Mouse (Mus musculus): ENCODE results near the gene Nsg1.

Nsg1 gene

GRCm38 (mm10) chr5:38140893-38141292, 18.8 kb downstream of the Nsg1 start:
- no peak for DNase-seq (ENCODE audit: low read depth, low spot score)

- DNase-seq (ENCODE audit: low read depth, low spot score) = no peak
Measured at GRCm38 (mm10) chr5:38137163-38137562, 22.5 kb downstream of the Nsg1 start.

GRCm38 (mm10) chr5:38136247-38136646, 23.5 kb downstream of the Nsg1 start:
- no peak for DNase-seq (ENCODE audit: low read depth, low spot score)

- no peak for DNase-seq (ENCODE audit: low read depth, low spot score)
Measured at GRCm38 (mm10) chr5:38129339-38129738, 30.4 kb downstream of the Nsg1 start.

GRCm38 (mm10) chr5:38126519-38127306, 33.0 kb downstream of the Nsg1 start:
- DNase-seq (ENCODE audit: low read depth, low spot score) = no peak

GRCm38 (mm10) chr5:38121699-38122098, 38.0 kb downstream of the Nsg1 start:
- DNase-seq (ENCODE audit: low read depth, low spot score) = no peak

GRCm38 (mm10) chr5:38119268-38119667, 40.4 kb downstream of the Nsg1 start:
- DNase-seq (ENCODE audit: low read depth, low spot score) = no peak

GRCm38 (mm10) chr5:38117056-38117455, 42.7 kb downstream of the Nsg1 start:
- no peak for DNase-seq (ENCODE audit: low read depth, low spot score)

GRCm38 (mm10) chr5:38114526-38114925, 45.2 kb downstream of the Nsg1 start:
- no peak for DNase-seq (ENCODE audit: low read depth, low spot score)

GRCm38 (mm10) chr5:38106807-38107206, 52.9 kb downstream of the Nsg1 start:
- DNase-seq (ENCODE audit: low read depth, low spot score) = no peak

- DNase-seq (ENCODE audit: low read depth, low spot score) = no peak
Measured at GRCm38 (mm10) chr5:38106080-38106697, 53.5 kb downstream of the Nsg1 start.

- DNase-seq (ENCODE audit: low read depth, low spot score) = no peak
Measured at GRCm38 (mm10) chr5:38102945-38103344, 56.8 kb downstream of the Nsg1 start.

GRCm38 (mm10) chr5:38099139-38099676, 60.5 kb downstream of the Nsg1 start:
- no peak for DNase-seq (ENCODE audit: low read depth, low spot score)

- peak; percentile 39 for DNase-seq (ENCODE audit: low read depth, low spot score)
Measured at GRCm38 (mm10) chr5:38097501-38098093, 62.1 kb downstream of the Nsg1 start.

- DNase-seq (ENCODE audit: low read depth, low spot score) = no peak
Measured at GRCm38 (mm10) chr5:38094331-38094730, 65.4 kb downstream of the Nsg1 start.

GRCm38 (mm10) chr5:38091966-38092304, 67.8 kb downstream of the Nsg1 start:
- DNase-seq (ENCODE audit: low read depth, low spot score) = no peak

GRCm38 (mm10) chr5:38091046-38091965, 68.4 kb downstream of the Nsg1 start:
- peak; percentile 58 for DNase-seq (ENCODE audit: low read depth, low spot score)

- no peak for DNase-seq (ENCODE audit: low read depth, low spot score)
Measured at GRCm38 (mm10) chr5:38090581-38090980, 69.1 kb downstream of the Nsg1 start.

GRCm38 (mm10) chr5:38090111-38090510, 69.6 kb downstream of the Nsg1 start:
- DNase-seq (ENCODE audit: low read depth, low spot score) = no peak

Data from A20 (cell line).